Mouse (Mus musculus): ENCODE results near the gene Hdgfl2. TPM values are rescaled to one million over a fixed set of nuclear protein-coding genes. Genes with fewer than 3 reads are reported as not detected.
A peak's percentile ranks its signal among the peaks of the same experiment; 100 is the strongest.

Gene Hdgfl2
- total and polyA plus RNA-seq, 3 experiments = 31.5 to 35.0 (median 32.5) TPM

GRCm38 (mm10) chr17:56109219-56110051 lies 30.0 kb downstream of the Hdgfl2 start, which contains the start of gene Plin4:
TSS of gene Plin4 (minus strand) at chr17:56109803.
- TF ChIP-seq EP300 (IDR thresholded peaks at IDR 0.05; ENCODE audit: insufficient read depth, low read depth, low read length) (peak; percentile 94), POLR2A (IDR thresholded peaks at IDR 0.05; ENCODE audit: insufficient read depth, low read depth, low read length) (peak; percentile 91), CTCF (IDR thresholded peaks at IDR 0.05) (peak; percentile 33)
- no peaks in the 10 kb centered on the region for H3K27me3 ChIP-seq (ENCODE audit: control insufficient read depth, insufficient read depth, low read length)
- peak; percentile 76 to 83 for DNase-seq
- H3K4me1 ChIP-seq (ENCODE audit: control insufficient read depth, insufficient read depth, low read length) = peaks cover 7% of the 10 kb centered on the region
- H3K27ac ChIP-seq = peak within 1 kb of the TSS; percentile 96
- H3K9ac ChIP-seq (ENCODE audit: low read depth, low read length) = peak within 1 kb of the TSS; percentile 78
- intact Hi-C loops (cut with DNase I) = no loop called here
- H3K4me3 ChIP-seq = peak within 1 kb of the TSS; percentile 53
- H3K36me3 ChIP-seq (ENCODE audit: control insufficient read depth, insufficient read depth, low read length) = no peaks in the 10 kb centered on the region
- 36% methylated on average over 10 of the region's 10 CpGs for WGBS
- no peaks in the 10 kb centered on the region for H3K79me2 ChIP-seq (replicated peaks; ENCODE audit: control insufficient read depth, insufficient read depth, low read length)

GRCm38 (mm10) chr17:56110571-56110970 lies 31.1 kb downstream of the Hdgfl2 start:
- no peaks in the 10 kb centered on the region for H3K36me3 ChIP-seq (ENCODE audit: control insufficient read depth, insufficient read depth, low read length)
- intact Hi-C loops (cut with DNase I) = no loop called here
- peaks cover 7% of the 10 kb centered on the region for H3K4me1 ChIP-seq (ENCODE audit: control insufficient read depth, insufficient read depth, low read length)
- WGBS = 53% methylated on average over 4 of the region's 4 CpGs
- peak; percentile 52; the same call in 1 of the 2 replicates for TF ChIP-seq EP300 (IDR thresholded peaks at IDR 0.05; ENCODE audit: insufficient read depth, low read depth, low read length)
- no peak for TF ChIP-seq CTCF (IDR thresholded peaks at IDR 0.05)
- peak; percentile 36 for TF ChIP-seq POLR2A (IDR thresholded peaks at IDR 0.05; ENCODE audit: insufficient read depth, low read depth, low read length)
- no peaks in the 10 kb centered on the region for H3K79me2 ChIP-seq (replicated peaks; ENCODE audit: control insufficient read depth, insufficient read depth, low read length)
- H3K27ac ChIP-seq = peak overlapping the region; percentile 96
- no peaks in the 10 kb centered on the region for H3K27me3 ChIP-seq (ENCODE audit: control insufficient read depth, insufficient read depth, low read length)
- no peak overlapping the region for H3K4me3 ChIP-seq
- H3K9ac ChIP-seq (ENCODE audit: low read depth, low read length) = no peak overlapping the region
- peak; percentile 61 to 78 for DNase-seq

DNA sequence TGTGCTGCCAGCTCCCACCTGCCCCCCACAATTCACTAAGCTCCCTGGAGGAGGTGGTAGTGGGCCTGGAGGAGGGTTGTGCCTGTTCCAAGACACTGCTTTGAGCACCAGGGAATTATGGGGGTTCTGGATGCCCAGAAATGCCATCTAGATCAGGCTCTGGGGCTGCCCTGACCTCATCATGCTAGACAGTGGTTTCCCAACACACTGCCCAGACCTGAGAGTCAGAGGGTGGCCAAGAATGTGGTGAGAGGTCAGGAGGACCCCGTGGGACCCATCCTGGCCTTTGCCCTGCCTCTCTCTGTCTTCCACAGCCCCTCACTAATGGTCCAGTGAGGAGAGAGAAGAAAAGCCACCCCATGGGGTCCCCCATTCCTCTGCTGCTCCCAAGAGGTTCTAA lies 31.6 kb downstream of the Hdgfl2 start:
- Histone ChIP-seq H3K4me1 (ENCODE audit: control insufficient read depth, insufficient read depth, low read length) (peaks cover 7% of the 10 kb centered on the region), H3K9ac (ENCODE audit: low read depth, low read length) (no peak overlapping the region), H3K36me3 (ENCODE audit: control insufficient read depth, insufficient read depth, low read length) (no peaks in the 10 kb centered on the region), H3K4me3 (no peak overlapping the region), H3K27me3 (ENCODE audit: control insufficient read depth, insufficient read depth, low read length) (no peaks in the 10 kb centered on the region), H3K79me2 (replicated peaks; ENCODE audit: control insufficient read depth, insufficient read depth, low read length) (no peaks in the 10 kb centered on the region), H3K27ac (peak overlapping the region; percentile 96)
- DNase-seq = no peak
- TF ChIP-seq CTCF (IDR thresholded peaks at IDR 0.05) = no peak
- no peak for TF ChIP-seq POLR2A (IDR thresholded peaks at IDR 0.05; ENCODE audit: insufficient read depth, low read depth, low read length)
- no peak for TF ChIP-seq EP300 (IDR thresholded peaks at IDR 0.05; ENCODE audit: insufficient read depth, low read depth, low read length)
- intact Hi-C loops (cut with DNase I) = no loop called here
- 67% methylated on average over 1 of the region's 1 CpGs for WGBS

DNA sequence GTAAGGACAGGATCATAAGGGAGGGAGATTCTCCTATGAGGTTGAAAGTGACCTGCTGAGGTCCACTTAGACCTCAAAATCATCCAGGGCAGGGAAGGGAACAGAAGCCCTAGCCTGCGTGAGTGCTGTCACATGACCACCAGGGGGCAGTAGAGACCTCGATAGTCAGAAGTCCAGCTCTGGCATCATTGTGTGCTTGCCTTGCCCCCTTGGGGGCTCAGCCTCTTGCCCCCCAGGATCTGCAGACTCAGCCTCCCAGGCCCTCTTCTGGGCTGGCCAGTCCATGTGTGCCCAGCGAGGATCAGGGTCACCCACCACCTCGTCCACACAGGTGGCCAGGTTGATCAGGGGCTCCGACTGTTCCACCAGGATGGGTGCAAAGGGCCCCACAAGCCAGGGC lies 32.4 kb downstream of the Hdgfl2 start:
- Histone ChIP-seq H3K27ac (no peak overlapping the region), H3K36me3 (ENCODE audit: control insufficient read depth, insufficient read depth, low read length) (no peaks in the 10 kb centered on the region), H3K4me3 (no peak overlapping the region), H3K27me3 (ENCODE audit: control insufficient read depth, insufficient read depth, low read length) (no peaks in the 10 kb centered on the region), H3K79me2 (replicated peaks; ENCODE audit: control insufficient read depth, insufficient read depth, low read length) (no peaks in the 10 kb centered on the region), H3K9ac (ENCODE audit: low read depth, low read length) (no peak overlapping the region), H3K4me1 (ENCODE audit: control insufficient read depth, insufficient read depth, low read length) (peaks cover 7% of the 10 kb centered on the region)
- DNase-seq = peak; percentile 59 to 66
- intact Hi-C loops (cut with DNase I) = no loop called here
- 50% methylated on average over 5 of the region's 5 CpGs for WGBS
- TF ChIP-seq EP300 (IDR thresholded peaks at IDR 0.05; ENCODE audit: insufficient read depth, low read depth, low read length) (peak; percentile 53; the same call in 1 of the 2 replicates), POLR2A (IDR thresholded peaks at IDR 0.05; ENCODE audit: insufficient read depth, low read depth, low read length) (no peak), CTCF (IDR thresholded peaks at IDR 0.05) (peak; percentile 96)

DNA sequence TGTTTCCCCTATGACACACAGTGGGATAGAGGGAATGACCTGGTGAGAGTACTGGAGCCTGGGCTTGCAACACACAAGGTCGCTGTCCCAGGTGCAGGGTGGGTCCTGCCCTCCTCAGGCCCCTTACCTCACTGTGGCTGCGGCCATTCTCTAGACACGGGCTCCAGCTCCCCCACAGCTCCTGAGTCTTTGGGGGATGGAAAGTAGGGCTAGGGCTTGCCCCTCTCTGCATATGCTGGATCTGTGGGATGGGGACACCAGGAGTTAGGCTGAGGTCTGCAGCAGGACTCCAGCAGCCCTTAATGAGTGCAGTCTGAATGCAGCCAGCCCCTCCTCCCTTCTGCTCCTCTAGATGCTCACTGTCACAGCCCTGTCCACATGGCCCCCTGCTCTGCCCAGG lies 33.3 kb downstream of the Hdgfl2 start:
- Histone ChIP-seq H3K27ac (no peak overlapping the region), H3K36me3 (ENCODE audit: control insufficient read depth, insufficient read depth, low read length) (no peaks in the 10 kb centered on the region), H3K4me3 (no peak overlapping the region), H3K27me3 (ENCODE audit: control insufficient read depth, insufficient read depth, low read length) (no peaks in the 10 kb centered on the region), H3K4me1 (ENCODE audit: control insufficient read depth, insufficient read depth, low read length) (peaks cover 6% of the 10 kb centered on the region), H3K9ac (ENCODE audit: low read depth, low read length) (no peak overlapping the region), H3K79me2 (replicated peaks; ENCODE audit: control insufficient read depth, insufficient read depth, low read length) (no peaks in the 10 kb centered on the region)
- no peak for DNase-seq
- intact Hi-C loops (cut with DNase I) = no loop called here
- WGBS = 80% methylated on average over 3 of the region's 3 CpGs
- TF ChIP-seq EP300 (IDR thresholded peaks at IDR 0.05; ENCODE audit: insufficient read depth, low read depth, low read length) (no peak), POLR2A (IDR thresholded peaks at IDR 0.05; ENCODE audit: insufficient read depth, low read depth, low read length) (no peak), CTCF (IDR thresholded peaks at IDR 0.05) (no peak)

- H3K4me1 ChIP-seq (ENCODE audit: control insufficient read depth, insufficient read depth, low read length) = peaks cover 1% of the 10 kb centered on the region; the same call in 1 of the 2 replicates
- H3K4me3 ChIP-seq = peak overlapping the region; percentile 46
- WGBS = 56% methylated on average over 10 of the region's 10 CpGs
- no peak for DNase-seq
- no peaks in the 10 kb centered on the region for H3K79me2 ChIP-seq (replicated peaks; ENCODE audit: control insufficient read depth, insufficient read depth, low read length)
- TF ChIP-seq CTCF (IDR thresholded peaks at IDR 0.05) (no peak), EP300 (IDR thresholded peaks at IDR 0.05; ENCODE audit: insufficient read depth, low read depth, low read length) (no peak), POLR2A (IDR thresholded peaks at IDR 0.05; ENCODE audit: insufficient read depth, low read depth, low read length) (no peak)
- no peaks in the 10 kb centered on the region for H3K27me3 ChIP-seq (ENCODE audit: control insufficient read depth, insufficient read depth, low read length)
- H3K27ac ChIP-seq = peak overlapping the region; percentile 89
- peak overlapping the region; percentile 50 for H3K9ac ChIP-seq (ENCODE audit: low read depth, low read length)
- no peaks in the 10 kb centered on the region for H3K36me3 ChIP-seq (ENCODE audit: control insufficient read depth, insufficient read depth, low read length)
- intact Hi-C loops (cut with DNase I) = no loop called here
These were observed 36.8 kb downstream of the Hdgfl2 start for GRCm38 (mm10) chr17:56116193-56116592.
